Mouse (Mus musculus) subcutaneous adipose tissue, adult 2 months (tissue): ENCODE results near the gene Trim67. TPM values are rescaled to one million over a fixed set of nuclear protein-coding genes. Genes with fewer than 3 reads are reported as not detected.

Experiments used
- polyA plus RNA-seq: library from polyadenylated mRNA; depleted of rRNA; stranded (reverse); fragments of >200 nt; gene quantifications from 2 replicates; pipeline ENCODE4 v1.2.3, GENCODE M21; 2012; ENCODE audit warnings: low replicate concordance; rRNA removed

The Trim67 gene
- 0.55 and 3.7 TPM in 2 replicates for polyA plus RNA-seq

DNA sequence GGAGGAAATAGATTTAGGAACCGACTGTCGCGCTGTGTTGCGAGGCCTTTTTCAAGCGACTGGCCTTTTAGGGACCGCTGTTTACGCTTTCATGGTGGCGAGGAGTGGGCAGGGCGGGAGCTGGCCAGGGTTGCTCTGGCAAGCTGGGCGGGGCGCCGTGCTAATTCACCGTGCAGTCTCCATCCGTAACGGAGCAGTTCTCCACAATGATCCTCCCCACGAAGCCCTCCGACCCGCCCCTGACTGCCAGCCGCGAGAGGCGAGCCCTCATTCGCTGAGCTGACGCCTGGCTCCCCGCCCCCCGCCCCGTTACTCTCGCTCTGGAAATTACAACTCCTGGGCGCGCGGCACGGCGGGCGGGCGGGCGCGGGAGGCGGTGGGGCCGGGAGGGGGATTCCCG, at the start of gene Trim67:
TSS of gene Trim67 (plus strand) at position 385 of the 400 bp plus-strand sequence.

DNA sequence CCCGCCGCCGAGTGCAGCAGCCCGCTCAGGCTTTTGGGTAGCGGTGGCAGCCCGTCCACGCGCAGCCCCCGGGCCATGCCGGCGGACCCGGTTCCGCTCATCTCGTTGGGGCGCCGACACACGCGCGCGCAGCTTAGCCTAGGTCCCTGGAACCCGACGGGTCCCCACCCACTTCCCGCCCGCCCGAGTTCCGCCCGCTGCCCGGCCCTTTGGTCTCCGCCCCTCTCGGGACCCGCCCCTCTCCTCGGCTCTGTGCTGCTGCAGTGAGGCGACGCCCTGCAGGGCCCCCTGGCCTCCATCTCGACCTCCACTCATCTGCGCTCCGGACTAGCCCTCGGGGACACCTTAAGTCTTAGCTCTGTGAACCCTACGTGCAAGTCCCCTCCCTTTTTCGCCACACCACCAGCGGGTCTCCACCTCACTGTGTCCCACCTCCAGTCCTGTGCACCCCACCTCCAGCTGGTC, 41.2 kb upstream of the Trim67 start, which contains the start of gene Fam89a:
TSS of gene Fam89a (minus strand) at position 124 of the 465 bp plus-strand sequence.

DNA sequence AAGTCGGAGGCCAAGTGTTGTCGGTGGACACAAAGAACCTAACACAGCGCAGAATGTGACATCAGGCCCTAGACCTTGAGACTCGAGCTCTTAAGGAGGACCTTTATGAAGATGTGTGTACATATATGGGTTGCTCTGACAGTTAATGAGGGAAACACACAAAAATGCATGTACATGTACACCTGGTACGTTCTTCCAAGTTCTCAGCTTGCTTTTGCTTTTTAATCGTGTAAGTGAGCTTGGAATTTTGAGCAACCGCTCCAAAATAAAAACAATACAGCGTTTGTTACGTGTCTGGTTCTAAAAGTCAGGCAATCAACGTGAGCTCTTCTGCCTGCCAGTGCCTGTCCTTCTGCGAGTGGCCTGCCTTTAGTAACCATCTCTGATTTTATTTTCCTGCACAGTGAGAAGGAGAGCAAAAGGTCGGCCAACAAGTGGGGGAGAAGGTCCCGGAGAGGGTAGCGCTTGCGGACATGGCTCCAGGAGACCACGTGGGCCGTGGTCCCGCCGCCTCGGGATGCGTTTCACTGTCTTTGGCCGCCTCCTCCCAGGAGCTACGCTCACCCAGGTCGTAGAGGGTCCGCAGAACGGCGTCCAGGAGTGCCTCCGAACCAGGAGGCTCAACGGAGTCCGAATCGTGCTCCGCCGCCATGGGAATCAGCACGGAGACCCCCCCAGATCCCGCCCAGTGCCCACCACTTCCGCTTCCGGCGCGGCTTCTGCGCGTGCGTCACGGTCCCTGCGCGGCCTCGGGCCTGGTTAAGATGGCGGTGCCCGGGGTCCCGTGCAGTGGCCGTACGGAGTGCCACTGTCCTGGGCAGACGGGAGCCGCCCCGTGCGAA, 69.7 kb downstream of the Trim67 start, which contains the start of the genes Gnpat and 2810004N23Rik:
TSS of gene Gnpat (plus strand) at position 713 of the 842 bp plus-strand sequence.
TSS of gene 2810004N23Rik (minus strand) at position 800 of the 842 bp plus-strand sequence.

Other genes starting within 250 kb of the Trim67 start
- 42.8 and 211 TPM in 2 replicates for gene Agt, start 223.4 kb upstream of the Trim67 start, polyA plus RNA-seq
- gene Capn9, start 217.0 kb upstream of the Trim67 start, polyA plus RNA-seq: 0.15 and 0.83 TPM in 2 replicates
- 35.1 and 82.0 TPM in 2 replicates for gene 2310022B05Rik, start 129.7 kb upstream of the Trim67 start, polyA plus RNA-seq
- 28.4 and 30.8 TPM in 2 replicates for gene Ttc13, start 71.1 kb upstream of the Trim67 start, polyA plus RNA-seq
- gene Arv1, start 71.0 kb upstream of the Trim67 start, polyA plus RNA-seq: 14.3 and 28.4 TPM in 2 replicates
- 1.5 and 5.4 TPM in 2 replicates for gene Fam89a, start 41.3 kb upstream of the Trim67 start, polyA plus RNA-seq
- gene Gnpat, start 69.9 kb downstream of the Trim67 start, polyA plus RNA-seq: 122 and 226 TPM in 2 replicates
- 9.6 and 18.4 TPM in 2 replicates for gene 2810004N23Rik, start 70.0 kb downstream of the Trim67 start, polyA plus RNA-seq
- gene Exoc8, start 104.6 kb downstream of the Trim67 start, polyA plus RNA-seq: 13.5 and 14.4 TPM in 2 replicates
- gene Sprtn, start 104.8 kb downstream of the Trim67 start, polyA plus RNA-seq: 14.1 and 20.0 TPM in 2 replicates
- 39.3 and 47.7 TPM in 2 replicates for gene Egln1, start 156.2 kb downstream of the Trim67 start, polyA plus RNA-seq
- gene Tsnax, start 219.9 kb downstream of the Trim67 start, polyA plus RNA-seq: 55.8 and 75.4 TPM in 2 replicates